Mouse (Mus musculus) kidney, adult 2 months (tissue): ENCODE data around the gene Tarsl2. TPM values are rescaled to one million over a fixed set of nuclear protein-coding genes. Genes with fewer than 3 reads are reported as not detected.
A peak's percentile ranks its signal among the peaks of the same experiment; 100 is the strongest.

Experiments used
- DNase-seq: peaks from one replicate; pipeline ENCODE4 v3.0.0; 2021
- H3K27ac ChIP-seq: fragments of 200-500 bp; 2 replicates; pipeline ENCODE4 v1.5.1; 2012; ENCODE audit warnings: low read depth, low read length, control low read depth, inconsistent platforms; ENCODE audit not compliant: insufficient read depth
- H3K27me3 ChIP-seq: fragments of 200-500 bp; replicated peaks from 2 replicates; pipeline ENCODE4 v1.6.1; 2012; ENCODE audit warnings: mild to moderate bottlenecking, moderate library complexity, low read length, inconsistent platforms; ENCODE audit not compliant: control insufficient read depth, insufficient read depth
- H3K36me3 ChIP-seq: fragments of 200-500 bp; 2 replicates; pipeline ENCODE4 v1.6.1; 2012; ENCODE audit warnings: mild to moderate bottlenecking, moderate library complexity, low read length, inconsistent platforms; ENCODE audit not compliant: control insufficient read depth, insufficient read depth
- H3K4me1 ChIP-seq: fragments of 200-500 bp; 2 replicates; pipeline ENCODE4 v1.6.1; 2011; ENCODE audit warnings: low read length; ENCODE audit not compliant: control insufficient read depth, insufficient read depth
- H3K4me3 ChIP-seq: fragments of 200-500 bp; 2 replicates; pipeline ENCODE4 v1.5.1; 2011; ENCODE audit warnings: mild to moderate bottlenecking, low read depth, low read length, control low read depth; ENCODE audit not compliant: insufficient read depth
- CTCF ChIP-seq: fragments of 200-500 bp; conservative IDR thresholded peaks from 2 replicates; pipeline ENCODE4 v1.5.1; 2011; ENCODE audit warnings: low read depth, mild to moderate bottlenecking, control low read depth, low read length, moderate library complexity, mixed read lengths; ENCODE audit not compliant: insufficient read depth, insufficient read length
- POLR2A ChIP-seq: fragments of 200-500 bp; IDR thresholded peaks from one replicate; pipeline ENCODE4 v1.6.1; 2011; ENCODE audit warnings: low read depth, low read length, control low read depth
- WGBS: fragments of 180-500 bp; shearing (Covaris S2); methylation state at CpG from one replicate; pipeline ENCODE4 v1.1.7; 2018; 5-methylcytosine and 5-hydroxymethylcytosine counted together
- polyA plus RNA-seq: library from polyadenylated mRNA; depleted of rRNA; stranded (reverse); fragments of >200 nt; gene quantifications from 2 replicates; pipeline ENCODE4 v1.2.3, GENCODE M21; 2012

Gene Tarsl2
- polyA plus RNA-seq, 1 experiment, result 4.3 TPM

DNA sequence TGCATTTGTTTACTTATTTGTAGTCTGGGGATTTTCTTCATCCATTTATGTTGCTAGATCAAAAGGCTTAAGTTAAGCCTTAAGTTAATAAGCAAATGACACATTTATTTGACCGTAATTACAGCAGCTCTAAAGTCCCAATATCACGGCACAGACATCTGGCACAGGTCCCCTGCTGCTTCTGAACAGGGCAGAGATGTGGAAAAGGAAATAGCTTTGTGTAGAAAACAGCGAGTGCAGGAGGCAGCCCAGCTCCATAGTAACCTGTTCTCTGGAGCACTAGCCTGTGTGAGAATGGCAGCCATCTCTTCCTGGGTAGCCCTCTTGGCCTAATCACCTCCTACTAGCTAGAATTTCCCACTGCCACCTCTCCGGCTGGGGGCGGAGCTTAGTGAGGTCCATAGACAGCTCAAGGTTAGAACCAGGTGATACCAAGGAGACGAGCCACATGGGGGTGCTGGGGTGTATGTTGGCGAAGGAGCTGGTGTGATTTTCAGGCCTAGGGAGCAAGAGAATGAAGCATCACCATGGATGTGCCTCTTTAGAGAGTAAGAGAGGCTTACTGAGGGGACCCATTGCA is 39.6 kb downstream of the Tarsl2 start:
- H3K27ac ChIP-seq, result no peak overlapping the region
- no peaks in the 10 kb centered on the region for H3K36me3 ChIP-seq
- no peaks in the 10 kb centered on the region for H3K4me1 ChIP-seq
- no peaks in the 10 kb centered on the region for H3K27me3 ChIP-seq
- H3K4me3 ChIP-seq, result no peak overlapping the region
- WGBS, result 71% methylated on average over 7 of the region's 7 CpGs
- no peak for TF ChIP-seq POLR2A
- TF ChIP-seq CTCF, result no peak
- DNase-seq, result no peak

- Histone ChIP-seq H3K36me3 (no peaks in the 10 kb centered on the region), H3K27me3 (no peaks in the 10 kb centered on the region), H3K27ac (no peak overlapping the region), H3K4me1 (no peaks in the 10 kb centered on the region), H3K4me3 (no peak overlapping the region)
- no peak for DNase-seq
- TF ChIP-seq POLR2A (no peak), CTCF (no peak)
- 95% methylated on average over 9 of the region's 9 CpGs for WGBS
Measured at GRCm38 (mm10) chr7:65686664-65687063, 42.0 kb downstream of the Tarsl2 start.

- Histone ChIP-seq H3K4me3 (no peak within 1 kb of the TSS), H3K27me3 (no peaks in the 10 kb centered on the region), H3K36me3 (no peaks in the 10 kb centered on the region), H3K27ac (no peak within 1 kb of the TSS), H3K4me1 (no peaks in the 10 kb centered on the region; the same call in 1 of the 2 replicates)
- 94% methylated on average over 7 of the region's 7 CpGs for WGBS
- TF ChIP-seq CTCF (no peak), POLR2A (no peak)
- DNase-seq, result no peak
Measured at GRCm38 (mm10) chr7:65690869-65691268, 46.2 kb downstream of the Tarsl2 start, which contains the start of gene Tm2d3. Gene Tm2d3 (plus strand): TSS chr7:65691169.

DNA sequence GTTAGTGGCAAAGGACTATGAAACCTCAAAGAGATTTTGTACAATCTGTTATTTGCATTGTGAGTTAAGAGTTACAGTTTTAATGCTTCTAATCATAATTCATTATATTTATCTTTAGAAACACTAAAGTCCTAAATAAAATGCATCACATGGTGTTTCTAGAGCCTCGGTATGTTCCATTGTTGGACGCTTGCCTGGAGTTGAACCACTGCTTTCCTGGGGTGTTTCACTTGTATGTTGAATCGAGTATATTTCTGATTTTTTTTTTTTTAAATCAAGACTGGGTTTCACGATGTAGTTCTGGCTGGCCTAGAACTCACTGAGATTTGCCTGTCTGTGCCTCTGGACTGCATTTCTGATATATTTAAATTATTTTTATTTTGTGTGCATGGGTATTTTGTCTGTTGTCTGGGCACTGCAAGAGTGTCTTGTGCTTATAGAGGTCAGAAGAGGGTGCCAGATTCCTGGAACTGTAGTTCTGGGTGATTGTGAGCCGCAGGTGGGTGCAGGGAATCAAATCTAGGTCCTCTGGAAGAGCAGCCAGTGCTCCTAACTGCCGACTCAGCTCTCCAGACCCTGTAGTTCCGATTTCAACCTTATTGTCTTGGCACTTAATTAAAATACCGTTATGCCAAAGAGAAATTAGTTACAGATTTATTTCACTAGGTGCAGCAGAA is 47.4 kb downstream of the Tarsl2 start:
- no peak overlapping the region for H3K4me3 ChIP-seq
- TF ChIP-seq POLR2A, result no peak
- no peak for TF ChIP-seq CTCF
- H3K27me3 ChIP-seq, result no peaks in the 10 kb centered on the region
- DNase-seq, result no peak
- no peak overlapping the region for H3K27ac ChIP-seq
- H3K4me1 ChIP-seq, result no peaks in the 10 kb centered on the region; the same call in 1 of the 2 replicates
- H3K36me3 ChIP-seq, result no peaks in the 10 kb centered on the region
- WGBS, result 57% methylated on average over 8 of the region's 8 CpGs

DNA sequence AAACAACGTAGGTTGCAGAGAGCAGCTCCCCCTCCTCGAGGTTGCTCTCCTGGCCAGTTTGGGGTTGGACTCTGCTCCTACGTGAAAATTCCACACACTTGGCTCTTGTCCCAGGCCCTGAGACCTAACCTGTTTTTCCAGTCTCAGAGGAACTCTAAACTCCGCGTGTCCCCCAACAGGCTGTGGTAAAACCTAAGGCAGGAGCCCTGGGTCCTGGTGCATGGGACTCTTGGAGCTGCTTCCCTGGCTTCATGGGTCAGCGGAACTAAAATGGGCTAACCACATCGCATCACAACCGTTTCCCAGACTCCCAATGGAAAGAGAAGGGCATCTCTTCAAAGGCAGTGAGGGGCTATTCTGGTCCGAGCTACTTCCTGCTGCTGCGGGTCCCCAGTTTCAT is 48.2 kb downstream of the Tarsl2 start:
- H3K4me3 ChIP-seq, result peak overlapping the region; percentile 86
- under 1% methylated on average over 10 of the region's 10 CpGs for WGBS
- peak; percentile 90 for DNase-seq
- no peaks in the 10 kb centered on the region; the same call in 1 of the 2 replicates for H3K4me1 ChIP-seq
- TF ChIP-seq POLR2A (no peak), CTCF (no peak)
- no peaks in the 10 kb centered on the region for H3K27me3 ChIP-seq
- peaks cover 1% of the 10 kb centered on the region; the same call in 1 of the 2 replicates for H3K36me3 ChIP-seq
- peak overlapping the region; percentile 72 for H3K27ac ChIP-seq

DNA sequence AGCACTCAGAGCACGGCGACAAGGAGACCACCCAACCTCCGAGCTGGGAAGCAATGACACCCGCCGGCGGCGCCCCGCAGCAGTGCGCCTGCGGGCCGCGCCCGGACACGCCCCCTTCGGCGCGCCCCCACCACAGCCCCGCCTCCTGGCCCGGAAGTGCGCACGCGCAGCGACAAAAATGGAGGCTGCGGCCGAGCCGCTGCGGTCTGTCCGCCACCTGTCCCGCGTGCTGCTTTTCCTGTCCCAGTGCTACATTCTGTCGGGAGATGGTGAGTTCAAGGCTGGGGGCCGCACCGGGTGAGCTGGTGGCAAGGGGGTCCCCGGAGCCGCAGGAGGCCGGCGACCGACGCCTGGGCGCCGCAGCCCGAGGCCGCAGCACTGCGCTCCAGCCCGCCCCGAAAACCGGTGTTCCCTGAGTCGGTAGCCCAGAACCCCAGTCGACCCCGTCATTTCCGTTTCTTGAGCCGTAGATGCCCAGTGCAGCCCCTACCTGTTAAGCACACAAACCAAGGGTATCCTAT is 48.7 kb downstream of the Tarsl2 start:
- TF ChIP-seq POLR2A (peak; percentile 57), CTCF (no peak)
- H3K4me3 ChIP-seq, result peak overlapping the region; percentile 86
- under 1% methylated on average over 52 of the region's 52 CpGs for WGBS
- H3K27me3 ChIP-seq, result no peaks in the 10 kb centered on the region
- peak; percentile 89 for DNase-seq
- peaks cover 2% of the 10 kb centered on the region for H3K36me3 ChIP-seq
- H3K4me1 ChIP-seq, result no peaks in the 10 kb centered on the region; the same call in 1 of the 2 replicates
- peak overlapping the region; percentile 72 for H3K27ac ChIP-seq

- Histone ChIP-seq H3K27me3 (no peaks in the 10 kb centered on the region), H3K36me3 (peaks cover 2% of the 10 kb centered on the region), H3K27ac (no peak overlapping the region), H3K4me1 (no peaks in the 10 kb centered on the region; the same call in 1 of the 2 replicates), H3K4me3 (no peak overlapping the region)
- DNase-seq, result peak; percentile 48
- TF ChIP-seq CTCF (no peak), POLR2A (no peak)
- WGBS, result 48% methylated on average over 2 of the region's 2 CpGs
Measured at GRCm38 (mm10) chr7:65696450-65696849, 51.8 kb downstream of the Tarsl2 start.
